Mouse (Mus musculus) cerebellum, adult 2 months (tissue): ENCODE results near the gene Tns1. TPM values are rescaled to one million over a fixed set of nuclear protein-coding genes. Genes with fewer than 3 reads are reported as not detected.

Experiments
- DNase-seq, 2 experiments: peaks; one replicate each; pipeline ENCODE4 v3.0.0; 2021
- H3K27ac ChIP-seq: fragments of 200-500 bp; 2 replicates; pipeline ENCODE4 v1.5.1; 2012; ENCODE audit warnings: low read length, control low read depth, inconsistent platforms; ENCODE audit not compliant: insufficient read depth
- H3K27me3 ChIP-seq: fragments of 200-500 bp; 2 replicates; pipeline ENCODE4 v1.6.1; 2012; ENCODE audit warnings: inconsistent platforms, mild to moderate bottlenecking, low read length, moderate library complexity; ENCODE audit not compliant: control insufficient read depth, insufficient read depth
- H3K4me1 ChIP-seq: fragments of 200-500 bp; 2 replicates; pipeline ENCODE4 v1.6.1; 2011; ENCODE audit warnings: low read length; ENCODE audit not compliant: control insufficient read depth, insufficient read depth
- H3K4me3 ChIP-seq: fragments of 200-500 bp; replicated peaks from 2 replicates; pipeline ENCODE3; 2011; ENCODE audit warnings: mild to moderate bottlenecking, low read depth, low read length, control low read depth; ENCODE audit not compliant: insufficient read depth
- CTCF ChIP-seq: fragments of 200-500 bp; IDR thresholded peaks from 2 replicates; pipeline ENCODE4 v1.5.1; 2011; ENCODE audit warnings: low read depth, mild to moderate bottlenecking, control low read depth, low read length, moderate library complexity, borderline replicate concordance; ENCODE audit not compliant: insufficient read depth
- POLR2A ChIP-seq: fragments of 200-500 bp; IDR thresholded peaks from 2 replicates; pipeline ENCODE4 v1.6.1; 2011; ENCODE audit warnings: low read length, control low read depth, borderline replicate concordance; ENCODE audit not compliant: insufficient read depth
- WGBS: fragments of 180-500 bp; shearing (Covaris S2); methylation state at CpG from one replicate; pipeline ENCODE4 v1.1.7; 2018; 5-methylcytosine and 5-hydroxymethylcytosine counted together
- polyA plus RNA-seq: library from polyadenylated mRNA; depleted of rRNA; stranded (reverse); fragments of >200 nt; gene quantifications from 2 replicates; pipeline ENCODE4 v1.2.3, GENCODE M21; 2012

Tns1 gene
- polyA plus RNA-seq, 1 experiment, result 25.1 TPM

DNA sequence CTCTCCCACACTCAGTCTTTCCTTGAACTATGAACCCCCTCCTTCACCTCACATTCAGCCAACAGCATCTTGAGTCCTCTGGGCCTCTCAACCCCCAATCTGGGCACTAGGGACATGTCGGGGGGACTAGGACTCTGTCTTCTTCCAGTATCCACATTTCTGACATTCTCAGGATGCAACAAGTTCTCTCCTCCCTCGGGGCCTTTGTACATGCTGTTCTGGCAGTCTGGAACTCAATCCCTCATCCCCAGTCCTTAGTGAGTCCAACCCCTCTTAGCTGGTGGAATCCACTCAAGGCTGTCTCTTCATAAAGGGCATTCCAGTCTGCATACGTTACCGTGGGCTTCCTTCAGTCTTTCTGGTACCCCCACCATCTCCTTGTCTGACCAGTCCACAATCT lies 53.5 kb downstream of the Tns1 start:
- no peak overlapping the region for H3K4me3 ChIP-seq
- no peak for DNase-seq
- TF ChIP-seq CTCF (no peak), POLR2A (no peak)
- H3K4me1 ChIP-seq, result peaks cover 21% of the 10 kb centered on the region
- WGBS, result 91% methylated on average over 4 of the region's 4 CpGs
- H3K27me3 ChIP-seq, result no peaks in the 10 kb centered on the region
- H3K27ac ChIP-seq, result no peak overlapping the region

DNA sequence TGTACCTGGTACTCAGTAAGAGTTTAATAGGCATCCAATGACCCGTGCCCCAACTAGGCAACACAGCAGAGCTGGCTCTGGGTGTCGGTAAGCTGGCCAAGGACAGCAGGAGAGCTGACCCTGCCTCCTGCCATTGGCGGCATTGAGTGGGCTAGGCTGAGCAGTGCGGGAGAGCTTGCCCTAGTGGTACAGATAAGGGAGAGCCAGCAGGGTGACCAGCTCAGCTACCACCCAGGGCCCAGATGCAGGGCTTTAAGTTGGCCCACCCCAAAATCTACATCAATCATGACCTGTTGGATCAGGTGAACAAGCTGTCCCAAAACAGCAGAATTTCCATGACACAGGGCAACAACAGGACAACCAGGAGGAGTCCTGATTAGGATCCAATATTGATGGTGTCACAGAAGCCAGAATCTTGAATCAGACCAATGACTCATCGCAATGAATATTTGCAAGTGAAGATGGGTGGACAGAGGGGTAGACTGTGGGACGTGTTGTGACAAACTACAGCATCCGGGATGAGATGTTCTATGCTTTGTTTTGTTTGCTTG lies 54.2 kb downstream of the Tns1 start:
- no peak overlapping the region for H3K4me3 ChIP-seq
- H3K4me1 ChIP-seq, result peaks cover 21% of the 10 kb centered on the region
- H3K27ac ChIP-seq, result no peak overlapping the region
- WGBS, result 45% methylated on average over 7 of the region's 7 CpGs
- no peaks in the 10 kb centered on the region for H3K27me3 ChIP-seq
- TF ChIP-seq POLR2A, result no peak
- TF ChIP-seq CTCF, result no peak
- peak in 1 of 2 experiments; percentile 10 for DNase-seq

DNA sequence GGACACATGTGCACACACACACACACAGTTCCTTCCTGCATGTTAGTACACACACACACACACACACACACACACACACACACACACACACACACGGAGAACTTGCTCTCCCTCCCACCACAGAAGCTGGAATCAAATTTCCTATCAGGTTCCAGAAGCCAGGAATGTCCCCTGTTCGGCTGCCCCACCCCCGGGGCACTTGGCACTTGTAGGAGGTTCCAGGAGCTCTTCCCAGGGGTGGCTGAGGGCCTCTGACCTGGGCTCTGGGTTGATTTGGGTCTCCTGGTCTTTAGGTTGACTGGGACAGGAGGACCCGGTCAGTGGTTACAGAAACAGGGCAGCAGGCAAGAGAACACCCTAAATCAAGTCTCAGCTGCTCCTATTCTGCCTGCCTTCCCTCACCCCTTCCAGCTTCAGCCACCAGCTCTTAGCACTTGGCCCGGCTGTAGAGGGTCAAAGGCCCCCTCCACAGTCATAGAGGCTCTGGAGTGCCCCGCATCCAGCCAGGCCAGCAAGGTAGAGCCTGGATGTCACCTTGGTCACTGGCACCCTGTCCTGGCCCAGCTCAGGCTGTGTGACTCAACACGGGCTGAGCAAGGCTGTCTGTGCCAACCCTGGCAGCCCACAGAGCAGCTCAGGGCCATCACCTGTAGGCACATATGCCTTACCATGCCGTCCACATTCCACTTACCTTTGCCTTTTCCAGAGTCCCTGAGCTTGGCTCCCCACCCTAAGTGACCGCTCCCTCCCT lies 55.0 kb downstream of the Tns1 start:
- peak; percentile 25 to 63 for DNase-seq
- no peak overlapping the region for H3K4me3 ChIP-seq
- no peak overlapping the region for H3K27ac ChIP-seq
- TF ChIP-seq CTCF, result no peak
- no peak for TF ChIP-seq POLR2A
- H3K4me1 ChIP-seq, result peaks cover 16% of the 10 kb centered on the region
- H3K27me3 ChIP-seq, result no peaks in the 10 kb centered on the region
- 36% methylated on average over 9 of the region's 9 CpGs for WGBS

DNA sequence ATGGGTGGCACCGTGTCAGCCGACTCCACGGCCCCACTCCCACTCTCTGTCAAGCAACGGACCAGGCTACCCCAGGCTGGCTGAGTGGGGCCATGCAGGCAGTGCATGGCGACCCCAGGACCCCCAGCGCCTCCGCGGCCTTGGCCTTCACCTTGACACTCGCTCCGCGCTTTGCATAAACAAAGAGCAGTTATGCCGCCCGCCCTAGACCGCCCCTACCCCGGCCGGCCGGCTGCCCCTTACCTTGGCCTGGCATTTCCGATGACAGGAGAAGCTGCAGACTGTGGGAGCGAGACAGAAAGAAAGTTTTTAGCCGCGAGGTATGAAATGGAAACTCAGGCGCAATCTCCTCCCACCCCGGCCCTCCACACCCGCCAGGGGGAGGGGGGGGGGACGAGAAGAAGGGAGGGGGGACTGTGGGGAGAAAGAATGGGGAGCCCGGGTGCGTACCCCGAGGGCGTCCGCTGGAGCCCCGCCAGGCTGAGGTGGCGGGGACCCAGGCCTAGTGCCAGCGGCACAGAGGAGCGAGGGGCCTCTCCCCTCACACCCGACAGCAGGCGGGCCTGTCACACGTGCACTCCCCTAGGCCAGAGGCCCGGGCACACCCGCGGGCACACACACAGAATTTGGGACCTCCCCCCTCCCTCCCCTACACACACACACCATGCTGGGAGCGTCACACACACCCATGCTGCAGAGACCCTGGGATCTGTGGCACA lies 55.7 kb downstream of the Tns1 start:
- Histone ChIP-seq H3K4me3 (no peak overlapping the region), H3K27ac (no peak overlapping the region), H3K4me1 (peaks cover 15% of the 10 kb centered on the region), H3K27me3 (no peaks in the 10 kb centered on the region)
- DNase-seq, result no peak
- TF ChIP-seq POLR2A, result no peak
- no peak for TF ChIP-seq CTCF
- 18% methylated on average over 41 of the region's 41 CpGs for WGBS

DNA sequence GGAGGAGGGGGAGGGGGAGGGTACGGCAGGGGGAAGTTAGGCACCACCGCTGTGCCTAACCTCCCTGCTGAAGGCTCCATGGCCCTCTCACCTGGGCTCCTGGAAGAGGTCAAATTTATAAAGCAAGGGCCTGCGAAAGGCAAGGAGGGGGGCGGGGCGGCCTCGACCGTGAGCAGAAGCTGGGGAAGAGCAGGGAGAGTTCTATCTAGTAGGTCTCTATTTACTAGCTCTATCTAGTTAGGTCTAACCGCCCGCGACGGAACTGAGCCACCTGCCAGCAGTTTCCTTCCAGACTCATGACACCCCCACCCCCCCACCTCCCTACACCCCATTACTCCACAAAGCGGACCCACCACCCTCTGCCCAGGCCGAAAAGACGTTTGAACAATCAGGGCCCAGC lies 56.4 kb downstream of the Tns1 start:
- WGBS, result 50% methylated on average over 14 of the region's 14 CpGs
- no peak overlapping the region for H3K27ac ChIP-seq
- H3K4me1 ChIP-seq, result peaks cover 15% of the 10 kb centered on the region
- DNase-seq, result no peak
- no peak overlapping the region for H3K4me3 ChIP-seq
- H3K27me3 ChIP-seq, result no peaks in the 10 kb centered on the region
- no peak for TF ChIP-seq CTCF
- TF ChIP-seq POLR2A, result no peak

DNA sequence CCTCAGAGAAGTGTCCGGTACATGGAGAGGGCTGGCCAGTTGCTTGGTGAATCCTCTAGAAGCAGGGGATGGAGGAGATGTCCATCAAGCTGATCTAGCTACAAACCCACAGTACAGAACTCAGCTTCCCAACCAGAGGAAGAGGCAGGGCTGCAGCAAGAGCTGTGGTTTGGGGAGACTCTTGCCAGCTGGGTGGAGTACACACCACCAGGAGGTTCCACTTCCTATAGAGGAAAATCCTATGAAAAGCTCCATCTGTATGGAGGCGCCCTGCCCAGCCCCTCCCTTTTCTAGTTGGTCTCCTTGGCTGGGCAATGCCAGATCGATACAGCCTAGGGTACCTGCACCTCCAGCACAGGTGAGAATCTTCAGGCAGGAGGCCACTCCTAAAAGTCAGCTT lies 57.7 kb downstream of the Tns1 start:
- Histone ChIP-seq H3K4me1 (peaks cover 15% of the 10 kb centered on the region), H3K4me3 (no peak overlapping the region), H3K27me3 (no peaks in the 10 kb centered on the region), H3K27ac (no peak overlapping the region)
- WGBS, result 81% methylated on average over 3 of the region's 3 CpGs
- DNase-seq, result no peak
- TF ChIP-seq CTCF (no peak), POLR2A (no peak)

DNA sequence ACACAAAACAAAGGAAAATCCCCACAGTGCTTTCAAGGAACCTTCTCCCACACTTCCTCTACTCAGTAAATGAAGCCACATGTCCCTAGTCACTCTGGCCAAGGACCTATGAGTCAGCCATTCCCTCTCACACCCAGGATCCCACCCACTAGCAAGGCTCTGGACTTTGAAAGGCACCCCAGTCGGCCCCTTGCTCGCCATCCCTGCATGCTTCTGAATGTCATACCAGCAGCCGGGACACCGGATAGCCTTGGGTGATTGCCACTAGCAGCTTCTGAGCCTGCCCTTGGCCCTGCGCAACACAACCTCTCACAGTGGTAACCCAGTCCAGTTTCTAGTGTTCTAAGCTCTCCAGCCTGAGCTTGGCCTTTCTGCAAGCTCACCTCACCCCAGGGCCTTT lies 58.2 kb downstream of the Tns1 start:
- 67% methylated on average over 5 of the region's 5 CpGs for WGBS
- no peak for DNase-seq
- no peak overlapping the region for H3K4me3 ChIP-seq
- no peak overlapping the region for H3K27ac ChIP-seq
- no peaks in the 10 kb centered on the region for H3K27me3 ChIP-seq
- H3K4me1 ChIP-seq, result peaks cover 15% of the 10 kb centered on the region
- TF ChIP-seq POLR2A (no peak), CTCF (no peak)
